Mouse (Mus musculus) 416B (cell line): Measurements from ENCODE around the gene Abcc5.
"Not testable (repeated sequence)": the region's sequence is repeated elsewhere in the genome, so short reads cannot be mapped to it uniquely, and the experiment has no call there.

Experiments
- DNase-seq: peaks from one replicate; pipeline ENCODE4 v3.0.0; 2011; ENCODE audit warnings: low read depth

The Abcc5 gene

DNA sequence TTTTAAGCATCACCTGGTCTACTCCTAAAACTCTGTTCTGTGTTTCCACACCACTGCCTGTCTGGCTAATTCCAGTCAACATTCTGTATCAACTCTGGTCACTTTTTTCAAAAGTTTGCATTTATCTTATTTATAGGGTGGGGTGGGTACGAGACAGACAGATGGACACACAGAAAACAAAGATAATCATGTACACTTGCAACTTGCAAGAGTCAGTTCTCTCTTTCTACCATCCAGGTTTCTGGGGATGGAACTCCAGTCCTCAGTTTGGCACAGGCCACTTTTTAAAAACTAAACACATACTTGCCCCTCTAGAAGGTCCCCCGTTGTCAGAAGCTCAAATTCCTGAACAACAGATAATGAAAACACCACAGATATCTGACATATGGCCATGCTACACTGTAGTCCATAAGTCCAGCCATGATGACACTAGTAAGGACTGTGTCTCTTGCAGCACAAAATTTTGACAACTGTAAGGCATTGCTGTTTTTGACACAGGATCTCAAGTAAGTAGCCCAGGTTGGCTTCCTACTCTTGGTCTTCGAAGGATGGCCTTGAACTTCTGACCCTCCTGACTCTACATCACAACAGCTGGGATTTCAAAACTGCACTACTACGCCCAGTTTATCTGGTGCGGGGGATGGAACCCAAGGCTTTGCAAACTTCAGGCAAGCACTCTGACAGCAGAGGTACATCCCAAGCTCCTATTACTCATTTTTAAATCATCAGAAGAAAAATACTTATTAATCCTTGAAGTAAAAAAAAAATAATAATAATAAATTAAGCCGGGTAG is 3.1 kb downstream of the Abcc5 start:
- peak; percentile 46 for DNase-seq

DNA sequence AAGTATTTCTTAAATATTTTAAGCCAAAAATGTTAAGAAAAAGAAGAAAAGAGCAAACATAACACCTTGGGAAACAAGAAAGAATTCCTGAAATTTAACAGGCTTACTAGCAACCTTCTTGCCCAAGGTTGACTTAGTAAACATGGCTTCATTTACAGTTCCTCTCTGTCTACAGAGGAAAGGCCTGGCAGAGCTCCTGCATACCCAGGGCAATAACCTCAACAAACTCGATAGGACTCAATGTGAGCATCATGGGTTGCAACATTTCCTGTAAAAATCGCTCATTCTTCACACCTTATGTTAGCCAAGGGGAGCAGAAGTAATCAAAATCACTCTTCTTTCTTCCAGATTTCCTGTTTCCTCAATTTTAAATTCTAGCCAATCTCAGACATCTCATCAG is 8.1 kb downstream of the Abcc5 start:
- DNase-seq: peak; percentile 49

DNA sequence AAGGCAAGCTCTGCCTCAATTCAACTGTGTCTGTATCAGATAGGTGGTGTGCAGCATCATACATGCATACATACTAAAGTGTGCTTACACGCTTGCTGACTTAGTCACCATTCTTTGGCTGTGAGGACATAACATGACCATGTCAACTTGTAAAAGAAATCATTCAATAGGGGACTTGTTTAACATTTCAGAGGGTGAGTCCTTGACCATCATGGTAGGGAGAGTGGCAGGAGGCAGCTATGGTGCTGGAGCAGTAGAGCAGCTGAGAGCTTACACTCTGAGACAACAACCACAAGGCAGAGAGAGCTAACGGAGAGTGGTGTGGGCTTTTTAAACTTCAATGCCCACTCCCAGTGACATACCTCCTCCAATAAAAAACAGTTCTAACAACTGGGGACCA is 9.9 kb downstream of the Abcc5 start:
- DNase-seq: no peak

GRCm38 (mm10) chr16:20415804-20416203 is 10.4 kb downstream of the Abcc5 start:
- no peak for DNase-seq

DNA sequence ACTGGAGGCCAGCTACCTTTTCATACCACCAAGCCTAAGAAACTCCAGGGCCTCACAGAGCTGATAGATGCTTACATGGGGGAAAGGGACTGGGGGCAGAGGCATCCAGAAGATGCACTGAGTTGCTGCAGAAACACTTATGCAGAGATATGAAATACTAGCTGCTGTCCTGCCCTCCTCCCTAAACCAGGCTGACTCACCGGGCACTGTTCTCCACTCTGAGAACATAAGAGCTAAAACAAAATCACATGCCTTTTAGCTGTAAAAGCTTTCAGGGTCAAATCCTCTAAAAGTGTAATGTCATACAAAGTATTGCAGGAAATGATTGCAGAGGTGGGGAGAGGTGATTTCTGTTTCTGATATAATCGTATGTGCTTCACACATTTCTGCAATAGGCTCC is 11.0 kb downstream of the Abcc5 start:
- DNase-seq: peak; percentile 52

DNA sequence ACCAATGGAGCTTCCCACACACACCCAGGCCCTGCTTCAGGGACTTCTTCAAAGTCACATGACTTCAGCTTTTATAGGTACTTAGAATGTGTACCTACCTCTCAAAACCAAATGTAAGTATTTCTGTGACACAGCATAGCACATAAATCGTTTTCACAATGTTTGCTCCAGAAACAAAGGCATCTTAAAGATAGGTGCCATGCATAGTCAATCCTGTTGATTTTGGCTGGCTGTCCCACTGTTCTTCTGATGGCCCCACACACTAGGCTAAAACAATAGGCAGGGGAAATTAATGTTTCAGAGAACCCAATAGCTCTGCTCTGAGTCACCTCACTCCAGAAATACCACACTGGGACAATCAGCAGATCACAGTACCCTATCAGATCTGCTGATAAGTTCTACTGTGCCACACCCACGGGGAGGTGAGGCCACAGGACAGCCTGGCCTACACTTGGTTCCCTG is 12.3 kb downstream of the Abcc5 start:
- DNase-seq: peak; percentile 61

GRCm38 (mm10) chr16:20411958-20412570 is 14.1 kb downstream of the Abcc5 start:
- no peak for DNase-seq

DNA sequence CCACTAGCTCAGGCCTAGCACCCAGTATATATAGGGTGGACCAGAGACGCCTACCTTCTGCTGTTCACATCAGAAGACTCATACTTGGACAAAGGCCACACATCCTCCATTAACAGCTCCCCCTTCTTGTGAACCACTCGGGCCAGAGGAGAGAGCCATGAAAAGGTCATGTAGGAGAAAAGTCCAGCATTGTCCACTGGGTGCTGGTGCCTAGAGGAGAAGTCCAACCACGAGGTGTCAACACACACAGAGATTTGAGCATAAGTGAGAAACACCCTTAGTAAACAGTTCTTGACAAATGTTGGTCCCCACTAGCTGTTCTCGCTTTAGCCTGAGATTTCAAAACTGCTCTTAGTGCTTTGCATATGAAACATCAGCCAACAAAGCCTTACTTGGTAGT is 20.9 kb downstream of the Abcc5 start:
- DNase-seq: no peak

DNA sequence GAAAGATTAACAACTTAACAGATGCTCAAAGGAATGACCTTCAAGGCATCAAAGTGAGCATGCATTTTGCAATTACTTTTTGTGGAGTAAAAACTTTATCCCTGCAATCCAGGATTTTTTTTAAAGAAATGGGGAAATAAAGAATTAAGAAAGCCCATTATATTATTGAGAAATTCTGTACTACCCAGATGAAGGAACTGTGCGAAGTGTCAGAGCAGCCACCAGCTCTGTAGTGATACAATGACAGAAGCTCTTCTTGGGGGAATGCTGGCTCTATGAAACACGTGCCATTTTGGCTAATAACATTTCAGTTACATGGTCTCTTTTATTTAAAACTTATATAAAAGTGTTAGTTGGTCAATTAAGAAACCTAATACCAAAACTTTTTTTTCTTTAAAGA is 22.9 kb downstream of the Abcc5 start:
- DNase-seq: no peak

GRCm38 (mm10) chr16:20401592-20401991 is 24.6 kb downstream of the Abcc5 start:
- DNase-seq: peak; percentile 11

GRCm38 (mm10) chr16:20400707-20401591 is 25.2 kb downstream of the Abcc5 start:
- no peak for DNase-seq

- DNase-seq: no peak
These were observed 29.3 kb downstream of the Abcc5 start for GRCm38 (mm10) chr16:20396851-20397250.

DNA sequence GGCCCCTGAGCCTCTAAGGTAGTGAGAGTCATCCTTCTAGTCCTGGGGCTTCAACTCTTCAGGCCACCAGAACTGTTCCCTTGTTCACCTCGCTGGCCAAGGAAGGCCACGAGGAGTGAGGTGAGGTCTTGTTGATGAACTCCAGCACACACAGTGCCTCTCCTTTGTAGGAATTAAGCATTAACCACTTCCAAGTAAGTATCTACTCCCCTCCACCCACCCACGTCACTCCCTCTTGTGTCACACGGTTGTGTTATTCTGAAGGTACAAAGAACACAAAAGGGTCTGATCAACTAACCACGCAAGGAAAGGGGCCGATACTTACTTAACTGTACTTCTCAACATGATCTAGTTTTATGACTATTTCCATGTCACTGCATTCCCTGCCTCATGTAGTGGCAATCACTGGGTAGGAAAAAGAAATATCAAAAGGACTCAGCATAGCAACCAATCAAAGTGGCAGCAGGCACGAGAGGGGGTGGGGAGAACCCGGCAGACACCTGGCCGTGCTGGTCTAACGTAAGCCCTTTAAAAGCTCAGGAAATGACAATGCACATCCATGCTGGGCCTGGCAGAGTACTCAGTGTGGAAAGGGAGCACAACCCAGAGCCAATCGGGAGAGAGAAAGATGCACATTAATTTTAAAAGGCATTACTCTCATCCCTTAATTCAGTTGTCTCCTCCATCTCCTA is 30.8 kb downstream of the Abcc5 start:
- no peak for DNase-seq

DNA sequence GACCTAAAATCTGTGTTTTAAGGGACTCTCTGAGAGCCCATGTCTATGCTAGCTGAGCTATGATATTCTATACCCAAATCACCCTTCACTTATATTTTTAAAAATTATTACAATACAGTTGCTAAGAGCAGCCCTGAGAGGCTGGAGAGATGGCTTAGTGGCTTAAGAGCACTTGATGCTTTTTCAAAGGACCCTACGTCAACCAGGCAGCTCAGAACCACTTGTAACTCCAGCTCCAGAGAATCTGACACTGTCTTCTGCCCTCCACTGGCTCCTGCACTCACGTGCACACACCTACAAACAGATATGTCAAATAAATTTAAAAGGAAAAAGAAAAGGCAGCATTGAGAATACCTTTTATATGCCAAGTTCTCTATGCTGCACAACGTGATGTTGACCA is 34.4 kb downstream of the Abcc5 start:
- DNase-seq: no peak

DNA sequence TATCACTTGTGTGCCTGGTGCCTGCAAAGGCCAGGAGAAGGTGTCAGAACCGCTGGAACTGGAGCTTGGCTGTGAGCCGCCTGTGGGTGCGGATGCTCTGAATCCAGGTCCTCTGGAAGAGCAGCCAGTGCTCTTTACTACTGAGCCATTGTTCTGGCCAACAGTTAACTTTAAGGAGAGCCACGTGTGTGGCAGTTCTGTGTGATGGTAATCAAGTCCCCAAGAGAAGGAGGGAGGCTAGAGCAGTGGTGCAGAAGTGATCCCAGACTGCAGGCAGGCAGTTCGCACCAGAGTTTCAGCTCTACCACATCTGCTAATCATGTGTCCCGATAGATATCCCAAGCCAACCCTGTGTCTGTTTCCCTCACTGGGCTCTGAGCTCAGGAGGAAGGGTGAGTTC is 36.0 kb downstream of the Abcc5 start:
- no peak for DNase-seq

DNA sequence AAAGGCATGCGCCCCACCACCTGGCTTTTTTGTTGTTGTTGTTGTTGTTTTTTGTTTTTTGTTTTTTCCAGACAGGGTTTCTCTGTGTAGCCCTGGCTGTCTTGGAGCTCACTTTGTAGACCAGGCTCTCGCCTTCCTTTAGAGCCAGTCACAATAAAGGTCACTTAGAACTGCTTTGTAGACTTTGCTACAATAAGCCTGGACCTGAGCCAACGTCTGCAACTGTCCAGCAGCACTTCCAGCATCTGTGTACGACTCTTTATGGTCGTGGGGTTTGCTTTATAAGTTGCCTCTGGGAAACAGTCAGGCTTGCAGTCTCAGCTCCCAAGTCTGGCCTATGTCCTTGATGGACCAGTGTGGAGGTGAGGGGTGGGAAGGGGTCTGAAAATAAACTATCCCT is 45.2 kb downstream of the Abcc5 start:
- DNase-seq: no peak

DNA sequence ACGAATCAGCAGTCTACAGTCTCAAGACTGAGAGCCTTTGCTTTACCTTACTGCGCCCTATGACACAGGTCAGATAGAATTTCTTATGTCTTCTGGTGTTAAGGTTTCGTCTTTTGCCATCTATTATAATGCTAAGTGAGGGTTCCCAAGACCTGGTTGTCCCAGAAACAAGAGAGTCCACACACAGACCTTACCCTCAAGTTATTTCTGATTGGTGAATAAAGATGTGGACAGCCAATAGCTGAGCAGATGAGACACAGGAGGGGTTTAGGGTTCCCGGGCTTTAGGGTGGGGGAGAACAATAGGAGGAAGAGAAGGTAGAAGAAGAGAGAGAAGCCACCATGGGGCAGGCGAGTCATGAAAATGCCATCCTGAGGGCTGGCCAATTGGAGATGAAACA is 50.9 kb downstream of the Abcc5 start:
- DNase-seq: no peak

- peak; percentile 85 for DNase-seq
These were observed 54.5 kb downstream of the Abcc5 start for GRCm38 (mm10) chr16:20371731-20372130.

GRCm38 (mm10) chr16:20368221-20368620 is 58.0 kb downstream of the Abcc5 start:
- no peak for DNase-seq

GRCm38 (mm10) chr16:20362121-20362520 is 64.1 kb downstream of the Abcc5 start:
- DNase-seq: no peak

- not testable (repeated sequence) for DNase-seq
These were observed 64.7 kb downstream of the Abcc5 start for GRCm38 (mm10) chr16:20361496-20361895.
